Mouse (Mus musculus): ENCODE measurements around the gene Foxn3.
A peak's percentile ranks its signal among the peaks of the same experiment; 100 is the strongest.

The Foxn3 gene

DNA sequence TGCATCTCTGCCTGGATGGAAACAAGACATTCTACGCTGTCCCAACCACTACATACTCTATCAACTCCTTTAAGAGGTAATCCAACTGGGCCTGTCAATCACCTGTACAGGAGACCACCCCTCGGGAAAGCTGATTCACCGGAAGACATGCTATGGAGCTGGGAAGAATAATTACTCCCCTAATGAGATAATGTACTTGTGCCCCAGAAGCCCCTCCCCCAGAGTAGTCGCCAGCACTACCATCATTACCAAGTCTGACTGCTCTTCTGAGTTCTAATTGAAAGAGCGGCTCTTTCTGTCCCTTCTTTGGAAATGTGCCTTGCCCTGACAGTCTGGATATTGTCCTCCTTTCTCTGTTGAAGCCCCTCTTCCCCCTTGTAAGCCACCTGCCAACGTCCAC is 183.3 kb downstream of the Foxn3 start:
- DNase-seq, result no peak

DNA sequence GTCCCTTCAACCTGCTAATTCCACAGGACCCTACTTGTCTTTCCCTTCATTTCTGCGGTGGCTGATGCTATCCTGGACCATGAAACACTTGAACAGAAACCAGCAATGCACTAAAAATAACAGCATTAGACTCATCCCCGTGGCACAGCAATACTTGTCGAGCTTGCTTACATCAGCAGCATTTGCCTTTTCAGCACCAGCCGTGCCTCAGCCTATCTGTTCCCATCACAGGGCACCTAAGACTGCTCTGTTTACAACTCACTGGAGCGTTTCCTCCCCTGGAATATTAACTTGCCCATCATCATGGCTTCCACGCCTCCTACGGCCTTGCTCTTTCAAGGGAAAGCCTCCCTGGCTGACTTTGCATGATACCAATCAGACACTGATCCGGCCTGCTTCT is 185.1 kb downstream of the Foxn3 start:
- no peak for DNase-seq

DNA sequence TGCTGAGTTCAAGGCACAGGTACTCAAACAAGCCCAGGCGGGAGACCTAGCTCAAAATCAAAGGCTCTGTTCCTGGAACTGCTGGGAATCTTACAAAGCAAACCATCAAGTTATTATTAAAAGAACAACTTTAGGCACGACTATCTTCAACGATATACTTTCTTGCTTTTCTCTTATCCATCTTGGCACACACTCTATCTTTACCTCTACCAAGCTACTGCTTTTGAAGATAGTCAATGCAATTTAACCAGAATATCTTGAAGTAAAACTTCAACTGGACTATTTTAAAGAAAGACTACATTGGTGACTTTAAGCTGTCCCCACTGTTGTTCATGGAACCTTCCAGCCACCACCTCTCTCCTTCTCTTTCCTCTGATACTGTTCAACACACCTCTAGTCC is 185.7 kb downstream of the Foxn3 start:
- DNase-seq, result no peak

DNA sequence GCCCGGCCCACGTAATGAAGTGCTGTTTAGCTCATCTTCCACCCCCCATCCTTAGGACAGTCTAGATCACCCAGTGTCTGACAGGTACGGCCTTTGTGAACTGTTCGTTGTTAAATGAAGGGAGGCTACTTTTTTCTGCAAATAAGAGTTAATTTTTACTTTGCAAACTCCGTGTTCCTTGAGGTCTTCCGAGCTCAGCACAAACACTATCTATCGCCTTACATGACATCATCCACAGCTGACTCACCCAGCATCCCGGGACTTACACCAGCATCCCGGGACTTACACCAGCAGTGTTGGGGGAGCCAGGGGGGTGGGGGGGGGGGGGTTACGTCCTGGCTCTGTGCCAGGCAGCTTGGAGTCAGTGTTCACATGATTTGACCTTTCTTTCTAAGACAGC is 186.3 kb downstream of the Foxn3 start:
- no peak for DNase-seq

DNA sequence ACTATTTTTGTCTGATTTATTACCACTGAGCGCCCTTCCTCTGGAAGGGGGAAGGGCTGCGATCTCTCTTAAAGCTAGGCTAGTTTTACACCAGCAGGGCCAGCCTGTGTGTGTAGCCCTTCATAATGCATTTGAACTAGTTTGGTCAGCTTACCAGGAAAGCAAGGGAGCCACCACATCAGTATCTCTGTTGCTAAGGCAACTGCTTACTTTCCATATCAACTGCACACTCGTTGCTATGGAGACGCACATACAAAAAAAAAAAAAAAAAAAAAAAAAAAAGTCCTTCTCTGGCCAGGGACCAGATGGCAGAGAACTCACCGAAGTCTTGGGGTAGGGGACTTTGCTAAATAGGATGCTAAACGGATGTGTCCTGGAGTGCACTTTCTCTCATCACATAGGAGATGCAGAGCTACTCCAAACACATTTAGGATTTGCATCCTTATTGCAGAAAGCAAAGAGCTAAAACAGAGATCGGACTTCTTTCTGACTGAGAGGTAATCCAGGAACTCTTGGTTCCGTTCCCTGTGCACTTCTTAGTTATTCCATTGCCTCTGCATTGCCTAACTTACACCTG is 187.4 kb downstream of the Foxn3 start:
- DNase-seq, result no peak

DNA sequence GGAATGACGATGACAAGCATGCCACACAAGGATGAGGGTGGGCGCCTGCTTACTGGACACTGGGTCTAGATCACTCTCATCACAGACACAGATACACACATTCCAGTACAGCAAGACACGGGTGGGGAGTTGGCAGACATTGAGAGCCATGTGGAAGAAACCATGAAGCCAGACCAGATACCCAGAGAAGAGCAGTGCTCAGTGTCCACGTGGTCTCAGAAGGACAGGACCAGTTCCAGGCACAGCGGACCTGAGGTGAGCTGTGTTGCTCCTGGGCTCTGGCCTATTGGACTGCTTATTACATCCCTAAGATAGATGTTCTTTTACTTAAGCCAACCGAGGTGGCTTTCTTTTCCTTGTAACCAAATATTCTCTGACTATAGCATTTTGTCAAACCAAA is 188.0 kb downstream of the Foxn3 start:
- no peak for DNase-seq

DNA sequence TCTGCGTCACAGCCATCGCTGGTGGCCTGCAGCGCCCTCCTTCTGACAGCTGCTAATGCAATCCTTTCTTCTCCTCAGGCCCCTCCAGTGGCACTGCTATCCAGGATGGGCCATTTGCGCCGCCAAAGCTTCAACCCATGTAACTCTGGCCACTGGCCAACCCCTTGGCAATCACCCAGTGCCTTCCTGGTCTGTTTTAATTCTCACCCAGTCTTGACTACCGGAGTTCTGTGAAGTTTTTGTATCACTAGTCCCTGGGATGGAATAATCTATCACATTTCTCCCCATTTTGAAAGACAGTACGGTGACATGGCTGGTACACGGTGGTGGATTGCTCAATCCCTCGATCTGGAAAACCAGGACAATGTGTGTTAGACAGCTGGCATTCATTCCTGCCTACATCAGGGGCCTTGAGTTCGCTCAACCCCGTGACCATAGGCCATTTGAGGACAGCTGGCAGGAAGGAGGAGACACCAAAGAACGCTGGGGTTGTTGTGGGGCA is 189.2 kb downstream of the Foxn3 start:
- peak; percentile 58 for DNase-seq

DNA sequence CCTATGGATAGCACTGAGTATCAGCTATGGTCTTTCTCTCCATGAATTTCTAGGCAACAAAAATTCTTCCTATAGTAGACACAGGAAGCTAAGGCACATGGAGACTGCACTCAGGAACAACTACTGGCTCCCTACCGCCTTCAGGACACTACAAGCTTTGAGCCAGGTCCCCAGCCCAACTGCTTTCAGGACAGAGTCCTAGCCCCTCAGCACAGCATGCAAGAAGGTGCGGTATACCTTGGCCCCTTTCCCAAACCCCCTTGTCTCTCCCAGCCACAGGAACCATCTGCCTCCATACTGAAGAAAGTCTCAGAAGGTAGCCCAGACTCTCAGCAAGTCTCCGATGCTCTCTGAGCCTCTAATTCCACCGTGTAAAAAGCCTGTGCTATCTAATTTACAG is 189.8 kb downstream of the Foxn3 start:
- DNase-seq, result no peak

DNA sequence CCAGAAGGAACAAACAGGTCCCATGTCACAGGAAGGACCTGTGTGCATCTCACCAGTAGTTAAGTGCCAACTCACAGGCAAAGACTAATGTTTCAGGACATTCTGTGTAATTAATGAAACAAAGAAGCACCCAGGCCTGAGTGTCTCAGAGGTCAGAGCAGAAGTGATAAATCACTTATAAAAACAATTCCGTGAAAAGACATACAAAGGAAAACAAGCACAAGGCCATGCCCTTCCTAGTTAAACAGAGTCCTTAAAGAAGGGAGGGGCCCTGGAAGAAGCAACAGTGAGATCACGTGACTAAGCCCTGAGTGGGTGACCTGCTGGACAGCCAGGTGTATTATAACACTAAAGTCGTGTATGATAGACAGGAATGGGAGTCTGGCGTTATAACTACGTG is 191.9 kb downstream of the Foxn3 start:
- no peak for DNase-seq

DNA sequence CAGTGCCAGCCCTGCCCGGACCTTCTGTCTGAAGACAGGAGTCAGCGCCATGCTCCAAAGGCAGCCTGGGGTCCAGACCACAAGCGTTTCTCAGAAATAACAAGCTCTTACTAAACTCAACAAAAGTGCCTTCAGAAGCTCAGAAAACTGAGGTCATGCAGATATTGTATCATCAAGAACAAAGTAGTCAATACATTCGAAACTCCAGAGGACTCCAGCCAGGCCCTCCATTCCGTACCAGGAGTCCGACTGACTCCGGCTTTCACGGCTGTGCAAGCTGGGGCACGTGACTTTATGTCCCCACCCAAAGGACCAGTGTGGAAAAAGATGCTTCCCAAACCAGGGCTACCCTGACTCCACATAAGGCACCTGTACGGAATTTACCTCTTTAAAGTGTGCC is 195.1 kb downstream of the Foxn3 start:
- no peak for DNase-seq

DNA sequence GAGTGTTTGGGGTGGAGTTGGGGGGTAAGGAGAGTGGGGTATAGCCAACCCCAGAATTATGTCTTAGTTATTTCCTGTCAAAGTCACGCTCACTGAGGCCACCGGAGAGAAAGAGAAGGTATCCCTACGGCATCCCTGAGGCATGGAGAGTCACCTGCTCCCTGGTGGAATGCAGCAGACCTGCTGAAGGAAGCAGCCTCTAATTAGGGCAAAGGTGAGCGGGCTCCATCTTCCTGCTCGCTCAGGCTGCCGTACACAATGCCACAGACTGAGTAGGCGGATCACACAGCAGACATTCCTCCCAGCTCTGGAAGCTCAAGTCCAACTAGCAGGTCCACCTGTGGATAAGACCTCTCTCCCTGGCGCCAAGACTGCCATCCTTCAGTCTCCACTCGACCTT is 197.4 kb downstream of the Foxn3 start:
- no peak for DNase-seq

DNA sequence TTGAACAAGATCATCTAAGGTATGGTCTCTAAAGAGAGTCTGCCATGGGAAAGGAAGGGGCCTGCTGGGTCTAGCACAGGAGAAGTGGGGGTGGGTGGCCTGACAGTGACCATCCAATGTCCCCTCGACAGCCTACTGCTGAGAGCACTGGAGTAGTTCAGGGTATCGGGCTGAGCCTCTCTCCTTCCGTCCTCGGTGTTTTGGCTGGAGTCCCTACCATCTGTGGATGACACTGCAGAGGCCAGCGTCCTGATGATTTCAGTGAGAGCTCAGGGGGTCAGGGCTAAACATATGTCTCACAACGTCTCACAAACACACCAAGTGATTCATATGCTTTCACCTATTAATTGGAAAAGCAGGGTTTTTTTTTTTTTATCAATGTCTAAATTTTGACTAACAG is 199.2 kb downstream of the Foxn3 start:
- DNase-seq, result no peak

DNA sequence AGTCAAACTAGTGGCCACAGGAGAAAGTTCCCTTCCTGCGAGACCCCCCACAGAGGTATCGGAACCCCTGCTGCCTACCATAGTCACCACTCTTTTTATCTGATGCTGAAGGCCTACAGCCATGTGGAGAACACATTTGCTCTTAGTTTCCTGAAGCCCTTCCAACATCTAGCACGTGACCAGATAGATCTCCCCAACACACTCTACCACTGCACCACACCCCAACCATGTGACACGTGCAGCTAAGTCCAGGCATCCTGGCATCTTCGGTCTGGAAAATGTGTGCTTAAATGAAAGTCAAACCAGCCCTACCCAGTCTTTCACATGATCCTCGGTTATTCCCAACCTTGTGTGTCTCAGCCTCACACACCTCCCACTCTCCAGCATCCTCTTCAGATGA is 200.4 kb downstream of the Foxn3 start:
- no peak for DNase-seq

DNA sequence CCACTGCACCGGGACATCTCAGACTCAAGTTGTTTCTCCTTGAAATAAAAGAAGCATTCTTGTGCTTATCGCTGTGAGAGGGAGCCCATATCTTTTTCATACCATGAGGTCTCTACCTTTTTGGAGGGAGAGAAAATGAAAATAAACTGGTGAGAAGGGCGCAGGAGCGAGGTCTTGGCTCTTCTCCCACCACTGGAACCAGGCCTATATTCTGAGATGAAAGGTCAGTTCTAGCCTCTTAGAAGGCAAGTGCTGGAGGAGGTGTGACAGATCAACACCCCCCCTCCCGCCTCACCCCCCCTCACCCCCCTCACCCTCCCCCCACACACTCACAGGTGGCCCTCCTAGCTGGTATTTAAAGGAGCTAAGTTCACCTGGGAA is 201.6 kb downstream of the Foxn3 start:
- no peak for DNase-seq

DNA sequence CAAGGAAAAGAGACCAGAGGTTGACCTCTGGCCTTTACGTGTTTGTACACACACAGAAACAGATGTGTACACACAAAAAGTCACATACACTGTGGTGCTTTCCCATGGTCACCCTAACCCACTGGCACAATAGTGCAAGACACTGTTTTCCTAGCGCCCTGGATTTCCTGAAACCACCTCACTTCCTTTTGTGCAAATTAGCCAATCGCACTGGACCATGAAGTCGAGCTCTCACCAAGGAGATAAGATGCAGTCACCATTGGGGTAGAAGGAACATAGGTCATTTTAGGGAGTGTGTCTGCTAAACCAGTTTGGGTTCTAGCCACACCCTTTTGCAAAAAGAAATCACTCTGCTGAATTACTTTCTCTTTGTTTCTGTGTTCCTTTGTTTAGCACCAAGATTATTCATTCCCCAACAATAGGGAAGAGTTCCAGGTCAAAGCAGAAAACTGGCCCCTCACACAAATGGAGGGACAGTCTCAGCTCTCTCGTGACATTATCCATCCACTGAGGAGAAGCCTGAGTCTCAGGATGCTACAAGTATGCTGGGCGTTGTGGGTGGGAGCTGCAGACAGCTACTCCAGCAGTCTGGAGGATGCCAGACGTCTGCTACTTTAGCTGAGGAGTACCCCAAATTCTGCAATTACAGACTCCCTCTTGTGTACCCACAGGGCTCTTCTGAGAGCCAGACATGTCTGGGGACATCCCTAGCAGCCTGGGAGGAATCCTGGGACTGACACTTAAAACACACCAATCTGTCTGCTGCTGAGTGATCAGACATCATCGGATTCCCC is 202.2 kb downstream of the Foxn3 start:
- no peak for DNase-seq

DNA sequence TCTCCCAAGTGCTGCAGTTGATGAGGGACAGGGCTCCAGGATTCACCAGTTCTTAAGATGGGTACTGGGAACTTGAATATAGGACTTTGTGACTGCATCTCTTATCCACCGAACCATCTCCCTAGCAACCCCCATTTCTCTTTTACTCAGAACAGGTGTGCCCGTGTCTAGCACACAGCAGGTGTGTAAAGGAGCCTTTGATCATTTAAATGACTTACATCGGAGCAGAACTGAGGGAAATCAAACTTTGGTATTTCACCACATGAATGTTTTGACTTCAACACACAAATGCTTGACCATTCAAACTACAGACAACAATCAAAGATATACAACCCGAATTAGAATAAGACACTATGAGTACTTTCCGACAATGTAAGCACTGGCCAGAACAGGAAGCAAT is 204.7 kb downstream of the Foxn3 start:
- no peak for DNase-seq

DNA sequence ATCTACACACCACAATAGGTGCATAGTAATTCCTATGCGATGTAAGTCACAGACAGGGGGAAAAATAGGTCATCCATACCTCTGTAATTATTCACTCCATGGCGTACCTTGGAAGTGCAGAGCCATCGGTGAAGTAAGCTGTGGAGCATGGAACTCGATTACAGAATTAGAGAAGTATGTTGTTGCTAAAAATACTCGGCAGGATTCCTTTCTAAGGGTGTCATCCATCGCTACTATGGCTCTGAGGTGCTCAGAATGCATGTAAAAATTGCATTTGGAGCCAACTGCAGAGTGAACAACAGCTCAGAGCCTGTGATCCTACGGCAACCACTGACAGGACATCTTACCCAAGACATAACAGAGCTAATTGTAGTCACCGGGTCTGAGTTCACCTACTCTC is 206.7 kb downstream of the Foxn3 start:
- no peak for DNase-seq

DNA sequence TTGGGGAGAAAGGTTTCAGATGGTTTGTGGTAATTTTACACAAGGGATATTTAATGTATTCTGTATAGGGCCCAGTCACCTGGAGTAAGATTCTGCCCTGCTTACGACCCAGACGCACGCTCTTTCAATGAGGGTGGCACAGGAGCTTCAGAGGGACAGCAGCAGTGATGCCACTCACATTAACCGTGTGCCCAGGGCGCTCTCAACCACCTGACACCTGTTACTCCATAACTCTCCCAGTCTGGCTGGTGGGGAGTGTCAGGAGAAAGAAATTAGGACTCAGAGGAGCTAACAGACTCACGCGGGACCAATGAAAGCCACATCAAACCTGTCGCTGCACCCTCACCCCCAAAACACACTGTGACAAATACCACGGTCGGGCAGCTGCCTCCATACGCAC is 209.7 kb downstream of the Foxn3 start:
- no peak for DNase-seq

DNA sequence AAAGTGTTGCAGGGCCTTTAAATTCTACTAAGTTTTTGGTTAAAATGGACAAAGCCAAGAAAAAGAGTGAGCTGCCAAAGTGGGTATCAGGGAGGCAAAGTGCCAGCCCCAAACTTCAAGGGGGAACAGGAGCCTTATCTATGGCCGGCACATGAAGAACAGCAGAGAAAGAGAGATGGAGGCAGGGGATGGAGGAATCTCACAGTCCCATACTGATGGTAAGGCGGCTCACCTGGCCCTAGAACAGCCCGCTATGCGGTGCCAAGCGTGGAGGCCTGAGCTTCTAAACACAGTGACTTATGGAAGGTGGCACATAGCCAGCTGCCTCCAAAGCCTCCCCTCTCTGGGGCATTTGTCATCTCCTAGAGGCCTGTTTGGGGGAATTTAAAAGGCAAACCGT is 210.8 kb downstream of the Foxn3 start:
- DNase-seq, result no peak

DNA sequence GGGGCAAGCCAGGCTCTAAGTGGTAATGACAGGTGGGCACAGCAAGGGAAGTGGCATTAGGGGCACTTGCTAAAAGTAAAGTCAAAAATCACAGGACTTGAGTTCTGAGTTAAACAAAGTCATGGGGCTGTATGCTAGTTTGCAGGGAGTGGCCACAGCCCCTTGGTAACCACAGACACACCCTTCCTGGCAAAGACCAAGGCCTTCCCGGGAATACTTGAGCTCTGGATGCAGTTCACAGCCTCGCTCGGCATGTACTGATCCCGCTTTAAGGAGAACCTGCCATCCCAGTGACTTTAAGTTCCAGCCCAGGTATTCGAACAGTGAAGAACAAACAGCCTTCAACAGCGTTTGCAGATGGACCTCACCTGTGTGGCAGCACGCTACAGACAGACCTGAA is 211.2 kb downstream of the Foxn3 start:
- no peak for DNase-seq

DNA sequence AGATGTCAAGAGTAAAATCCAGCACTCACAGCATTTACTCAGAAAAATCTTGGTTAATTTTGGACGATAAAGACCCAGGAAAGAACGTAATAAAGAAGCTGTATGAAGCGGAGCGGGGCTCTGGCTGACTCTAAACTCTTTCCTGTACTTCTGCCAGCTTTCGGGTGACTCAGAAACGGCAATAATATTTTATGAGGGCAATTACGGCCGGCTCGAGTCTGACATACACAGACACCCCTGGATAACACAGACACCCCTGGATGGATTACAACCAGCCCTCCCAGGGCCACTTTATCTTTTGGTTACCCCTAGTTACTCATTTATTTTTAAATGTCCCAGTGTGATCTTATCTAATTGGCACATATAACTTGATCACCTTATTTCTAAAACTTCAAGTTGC is 211.7 kb downstream of the Foxn3 start:
- DNase-seq, result no peak

DNA sequence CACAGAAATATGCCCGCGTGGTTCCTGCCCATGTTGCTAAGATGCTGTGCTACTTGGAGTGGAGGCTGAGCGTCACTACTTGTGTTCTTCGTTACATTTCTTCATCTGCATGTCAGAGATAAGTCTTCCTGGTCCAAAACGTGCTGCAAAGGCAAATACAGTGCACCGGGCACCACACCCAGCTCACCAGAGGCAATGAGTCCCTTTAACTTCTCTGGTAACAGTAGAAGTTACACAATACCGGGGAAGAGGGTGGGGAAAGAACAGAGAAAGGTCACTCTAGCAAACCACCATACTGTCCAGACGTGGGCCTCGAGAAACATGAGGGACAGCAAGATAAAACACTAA is 213.8 kb downstream of the Foxn3 start:
- no peak for DNase-seq

DNA sequence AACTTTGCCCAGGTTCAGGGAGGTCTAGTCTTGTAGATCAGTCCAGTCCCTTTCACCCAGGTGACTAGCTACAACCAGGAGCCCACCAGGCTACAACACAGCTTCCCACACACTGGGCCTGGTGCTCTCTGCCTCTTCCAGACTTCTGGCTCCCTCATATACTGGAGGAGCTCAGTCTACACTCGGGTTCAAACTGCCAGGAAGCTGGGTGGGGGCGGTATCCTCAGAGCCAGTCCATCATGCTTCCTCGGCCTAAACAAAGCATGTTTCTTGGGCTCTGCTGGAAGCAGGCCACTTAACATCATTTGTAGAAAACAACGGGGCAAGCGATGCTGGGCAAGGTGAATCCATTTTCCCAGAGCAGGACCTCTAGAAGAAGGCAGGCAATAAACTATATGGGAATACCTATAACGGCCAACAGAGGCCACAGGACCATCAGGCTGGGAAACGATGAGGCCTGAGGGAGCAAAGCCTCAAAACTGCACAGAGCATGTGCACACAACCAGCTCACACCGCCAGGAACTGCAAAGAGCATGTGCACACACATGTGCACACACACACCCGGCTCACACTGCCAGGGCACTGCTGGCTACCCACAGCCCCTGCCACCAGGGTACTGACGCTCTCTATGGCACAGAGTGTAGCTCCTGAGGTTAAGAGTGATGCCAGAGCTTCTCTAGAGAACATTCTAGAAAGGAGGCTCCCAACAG is 214.3 kb downstream of the Foxn3 start:
- DNase-seq, result no peak

DNA sequence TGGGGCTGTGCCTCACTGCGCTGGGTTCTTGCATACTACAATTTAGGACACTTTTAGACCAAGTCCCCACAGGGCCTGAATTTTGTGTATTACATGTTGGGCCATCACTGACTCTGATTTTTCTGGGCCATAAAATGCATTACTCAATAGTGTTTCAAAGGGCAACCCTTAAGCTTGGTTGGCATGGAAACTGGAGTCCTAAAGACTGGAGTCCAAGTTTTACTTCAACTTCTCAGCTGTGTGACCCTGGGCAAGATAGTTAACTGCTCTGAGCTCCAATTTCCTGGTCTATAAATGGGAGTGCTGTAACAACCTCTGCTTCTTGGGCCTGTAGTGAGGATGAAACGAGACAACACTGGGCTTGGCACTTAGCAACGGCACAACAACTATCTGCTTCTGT is 215.9 kb downstream of the Foxn3 start:
- no peak for DNase-seq

DNA sequence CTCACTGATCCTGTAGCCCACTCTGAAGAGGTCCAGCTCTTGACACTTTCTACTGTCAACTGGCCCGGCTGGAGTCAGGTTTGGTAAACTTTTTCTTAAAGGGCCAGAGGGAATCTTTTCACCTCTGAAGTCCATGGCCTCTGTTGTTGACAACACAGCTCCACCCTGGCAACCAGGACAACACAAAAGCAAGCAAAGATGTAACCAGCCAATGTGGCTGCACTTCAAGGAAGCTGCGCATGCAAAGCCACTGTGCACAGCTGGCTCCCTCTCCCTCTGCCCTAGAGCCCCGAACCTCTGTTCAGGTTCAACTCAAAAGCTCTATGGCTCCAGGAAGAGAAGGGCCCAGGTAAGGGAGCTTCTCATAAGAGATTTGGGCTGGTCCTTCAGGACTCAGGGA is 216.4 kb downstream of the Foxn3 start:
- DNase-seq, result no peak

Measured in right cerebral cortex, postnatal 14 days (tissue).